Mouse (Mus musculus) heart, embryonic 13.5 days (tissue): ENCODE data around the gene Xpo5. TPM values are rescaled to one million over a fixed set of nuclear protein-coding genes. Genes with fewer than 3 reads are reported as not detected.
A peak's percentile ranks its signal among the peaks of the same experiment; 100 is the strongest.

ENCODE experiments used
- ATAC-seq: fragments of 200-750 bp; cut with Nextera tagmentation; 2 replicates; pipeline ENCODE4 v1.8.0; 2017; ENCODE audit warnings: moderate TSS enrichment; ENCODE audit not compliant: insufficient number of reproducible peaks, low FRiP score, low TSS enrichment; ENCODE audit errors: extremely low read depth
- H3K27ac ChIP-seq: fragments of 300-500 bp; sonication (generic); replicated peaks from 2 replicates; pipeline ENCODE4 v1.5.1; 2015; ENCODE audit warnings: moderate library complexity, mild to moderate bottlenecking, inconsistent platforms
- H3K27me3 ChIP-seq: fragments of 300-500 bp; sonication (generic); replicated peaks from 2 replicates; pipeline ENCODE4 v1.6.1; 2015; ENCODE audit warnings: mild to moderate bottlenecking, inconsistent platforms
- H3K36me3 ChIP-seq: fragments of 300-500 bp; sonication (generic); 2 replicates; pipeline ENCODE4 v1.6.1; 2015; ENCODE audit warnings: mild to moderate bottlenecking, inconsistent platforms
- H3K4me1 ChIP-seq: fragments of 300-500 bp; sonication (generic); 2 replicates; pipeline ENCODE4 v1.6.1; 2015; ENCODE audit warnings: inconsistent platforms
- H3K4me2 ChIP-seq: fragments of 300-500 bp; sonication (generic); 2 replicates; pipeline ENCODE4 v1.6.1; 2015; ENCODE audit warnings: inconsistent platforms, mild to moderate bottlenecking, moderate library complexity
- H3K4me3 ChIP-seq: fragments of 300-500 bp; sonication (generic); 2 replicates; pipeline ENCODE4 v1.5.1; 2015; ENCODE audit warnings: moderate library complexity, mild to moderate bottlenecking, inconsistent platforms
- H3K9ac ChIP-seq: fragments of 300-500 bp; sonication (generic); 2 replicates; pipeline ENCODE4 v1.6.1; 2015; ENCODE audit warnings: inconsistent platforms, mild to moderate bottlenecking, moderate library complexity
- H3K9me3 ChIP-seq: fragments of 300-500 bp; sonication (generic); 2 replicates; pipeline ENCODE4 v1.6.1; 2016; ENCODE audit warnings: inconsistent platforms
- WGBS: fragments of 180-500 bp; shearing (Covaris S2); methylation state at CpG from one replicate; pipeline ENCODE4 v1.1.7; 2015; ENCODE audit warnings: mixed read lengths; 5-methylcytosine and 5-hydroxymethylcytosine counted together
- microRNA counts: library from miRNA; unstranded; fragments of <30 nt; microRNA quantifications from one replicate; lab custom pipeline; 2016
- microRNA-seq: library from miRNA; unstranded; fragments of <30 nt; microRNA quantifications from one replicate; pipeline ENCODE4, GENCODE M21; 2016
- polyA plus RNA-seq: library from polyadenylated mRNA; unstranded; fragments of >200 nt; fragmentation: Nextera tagmentation; extraction: Ambion mirVana; gene quantifications from 2 replicates; pipeline ENCODE4 v1.2.1, GENCODE M21; 2015

Xpo5 gene
- polyA plus RNA-seq, 1 experiment from 2014 or later: 19.8 TPM

GRCm38 (mm10) chr17:46285407-46285806 lies 82.8 kb downstream of the Xpo5 start:
- peaks cover 7% of the 10 kb centered on the region for H3K36me3 ChIP-seq
- H3K27me3 ChIP-seq: peaks cover under 1% of the 10 kb centered on the region; the same call in 1 of the 2 replicates
- 49% methylated on average over 6 of the region's 6 CpGs for WGBS
- H3K4me3 ChIP-seq: no peak overlapping the region
- peaks cover 31% of the 10 kb centered on the region for H3K4me1 ChIP-seq
- no peak for ATAC-seq
- no peaks in the 10 kb centered on the region for H3K9me3 ChIP-seq
- no peak overlapping the region for H3K4me2 ChIP-seq
- H3K27ac ChIP-seq: no peak overlapping the region
- H3K9ac ChIP-seq: no peak overlapping the region

GRCm38 (mm10) chr17:46287678-46288095 lies 85.1 kb downstream of the Xpo5 start:
- ATAC-seq: no peak
- H3K27me3 ChIP-seq: peaks cover 12% of the 10 kb centered on the region
- H3K36me3 ChIP-seq: no peaks in the 10 kb centered on the region
- peaks cover 12% of the 10 kb centered on the region for H3K4me1 ChIP-seq
- peak overlapping the region; percentile 5; the same call in 1 of the 2 replicates for H3K9ac ChIP-seq
- no peak overlapping the region for H3K4me3 ChIP-seq
- H3K4me2 ChIP-seq: no peak overlapping the region
- H3K9me3 ChIP-seq: no peaks in the 10 kb centered on the region
- no peak overlapping the region; the same call in 1 of the 2 replicates for H3K27ac ChIP-seq
- WGBS: 68% methylated on average over 11 of the region's 11 CpGs

MicroRNAs encoded within 50 kb of the gene (microRNA counts, 519-probe panel; counts per million panel counts)
- microRNA mmu-miR-693-3p (lab: Ali Mortazavi, UCI) (209 counts per million, percentile 61 among the panel's probes with 10 or more counts), microRNA mmu-miR-693-5p (lab: Ali Mortazavi, UCI) (209 counts per million, percentile 61 among the panel's probes with 10 or more counts)

Small RNA genes lying within 50 kb of the gene (microRNA-seq; reads per million reads assigned to microRNA genes)
- gene Mir693: not detected

Other genes starting within 250 kb of the Xpo5 start
- 5.2 and 5.4 TPM in 2 replicates for gene Vegfa, start 170.4 kb upstream of the Xpo5 start, polyA plus RNA-seq
- gene Mrps18a, start 91.8 kb upstream of the Xpo5 start, polyA plus RNA-seq: 123 and 132 TPM in 2 replicates
- 6.0 and 6.1 TPM in 2 replicates for gene Rsph9, start 58.6 kb upstream of the Xpo5 start, polyA plus RNA-seq
- 28.1 and 30.5 TPM in 2 replicates for gene Mad2l1bp, start 49.2 kb upstream of the Xpo5 start, polyA plus RNA-seq
- gene Gtpbp2, start 41.8 kb upstream of the Xpo5 start, polyA plus RNA-seq: 29.2 and 30.7 TPM in 2 replicates
- 9.6 and 11.3 TPM in 2 replicates for gene Polh, start 137 bp upstream of the Xpo5 start, polyA plus RNA-seq
- 46.8 and 48.4 TPM in 2 replicates for gene Polr1c, start 45.3 kb downstream of the Xpo5 start, polyA plus RNA-seq
- gene Yipf3, start 45.3 kb downstream of the Xpo5 start, polyA plus RNA-seq: 80.3 and 83.1 TPM in 2 replicates
- gene Lrrc73, start 50.7 kb downstream of the Xpo5 start, polyA plus RNA-seq: 0.59 and 0.88 TPM in 2 replicates
- 35.7 and 37.1 TPM in 2 replicates for gene Tjap1, start 80.2 kb downstream of the Xpo5 start, polyA plus RNA-seq
- gene Dlk2, start 94.6 kb downstream of the Xpo5 start, polyA plus RNA-seq: 0.35 and 0.47 TPM in 2 replicates
- 4.3 and 4.9 TPM in 2 replicates for gene Abcc10, start 125.6 kb downstream of the Xpo5 start, polyA plus RNA-seq
- gene Zfp318, start 180.9 kb downstream of the Xpo5 start, polyA plus RNA-seq: 5.1 and 5.2 TPM in 2 replicates
- 1.2 TPM in 2 replicates for gene Crip3, start 226.1 kb downstream of the Xpo5 start, polyA plus RNA-seq
- not detected in 2 replicates for gene Slc22a7, start 235.7 kb downstream of the Xpo5 start, polyA plus RNA-seq